Mouse (Mus musculus) embryonic facial prominence, embryonic 12.5 days (tissue): ENCODE measurements around the gene Fam104a. TPM values are rescaled to one million over a fixed set of nuclear protein-coding genes. Genes with fewer than 3 reads are reported as not detected.

ENCODE experiments used
- ATAC-seq: fragments of 200-750 bp; cut with Nextera tagmentation; 2 replicates; pipeline ENCODE4 v1.8.0; 2017; ENCODE audit not compliant: insufficient number of reproducible peaks, insufficient read depth, low FRiP score, low TSS enrichment
- H3K27ac ChIP-seq: fragments of 300-500 bp; sonication (generic); 2 replicates; pipeline ENCODE4 v1.5.1; 2016; ENCODE audit warnings: mild to moderate bottlenecking
- H3K27me3 ChIP-seq: fragments of 300-500 bp; sonication (generic); 2 replicates; pipeline ENCODE4 v1.6.1; 2016; ENCODE audit warnings: mild to moderate bottlenecking, moderate library complexity
- H3K36me3 ChIP-seq: fragments of 300-500 bp; sonication (generic); 2 replicates; pipeline ENCODE4 v1.6.1; 2016; ENCODE audit warnings: mild to moderate bottlenecking
- H3K4me1 ChIP-seq: fragments of 300-500 bp; sonication (generic); 2 replicates; pipeline ENCODE4 v1.6.1; 2016
- H3K4me2 ChIP-seq: fragments of 300-500 bp; sonication (generic); replicated peaks from 2 replicates; pipeline ENCODE4 v1.6.1; 2016; ENCODE audit warnings: mild to moderate bottlenecking, moderate library complexity
- H3K4me3 ChIP-seq: fragments of 300-500 bp; sonication (generic); 2 replicates; pipeline ENCODE4 v1.5.1; 2016; ENCODE audit warnings: mild to moderate bottlenecking
- H3K9ac ChIP-seq: fragments of 300-500 bp; sonication (generic); 2 replicates; pipeline ENCODE4 v1.6.1; 2016; ENCODE audit warnings: mild to moderate bottlenecking, moderate library complexity
- H3K9me3 ChIP-seq: fragments of 300-500 bp; sonication (generic); 2 replicates; pipeline ENCODE4 v1.6.1; 2016; ENCODE audit warnings: mild to moderate bottlenecking, moderate library complexity
- WGBS: fragments of 180-500 bp; shearing (Covaris S2); methylation state at CpG from one replicate; pipeline ENCODE4 v1.1.7; 2016; 5-methylcytosine and 5-hydroxymethylcytosine counted together
- polyA plus RNA-seq: library from polyadenylated mRNA; unstranded; fragments of >200 nt; fragmentation: Nextera tagmentation; extraction: Ambion mirVana; gene quantifications from 2 replicates; pipeline ENCODE4 v1.2.1, GENCODE M21; 2016

Gene Fam104a
- polyA plus RNA-seq, 1 experiment from 2014 or later, result 52.6 TPM

GRCm38 (mm10) chr11:113716132-113716531 lies 32.2 kb upstream of the Fam104a start:
- H3K9ac ChIP-seq, result no peak overlapping the region
- H3K36me3 ChIP-seq, result no peaks in the 10 kb centered on the region
- H3K4me3 ChIP-seq, result no peak overlapping the region
- no peaks in the 10 kb centered on the region for H3K4me1 ChIP-seq
- ATAC-seq, result no peak
- WGBS, result 97% methylated on average over 2 of the region's 2 CpGs
- H3K27me3 ChIP-seq, result no peaks in the 10 kb centered on the region
- no peaks in the 10 kb centered on the region for H3K9me3 ChIP-seq
- no peak overlapping the region for H3K4me2 ChIP-seq
- H3K27ac ChIP-seq, result no peak overlapping the region

- Histone ChIP-seq H3K36me3 (no peaks in the 10 kb centered on the region), H3K9me3 (no peaks in the 10 kb centered on the region), H3K9ac (no peak overlapping the region), H3K27me3 (no peaks in the 10 kb centered on the region), H3K4me1 (peaks cover 7% of the 10 kb centered on the region), H3K4me2 (no peak overlapping the region), H3K4me3 (no peak overlapping the region), H3K27ac (no peak overlapping the region)
- no peak for ATAC-seq
- 55% methylated on average over 7 of the region's 7 CpGs for WGBS
Measured at GRCm38 (mm10) chr11:113715078-113715674, 31.2 kb upstream of the Fam104a start.

GRCm38 (mm10) chr11:113711061-113711460 lies 27.1 kb upstream of the Fam104a start:
- 62% methylated on average over 1 of the region's 1 CpGs for WGBS
- Histone ChIP-seq H3K4me3 (no peak overlapping the region), H3K4me1 (peaks cover 21% of the 10 kb centered on the region), H3K9ac (no peak overlapping the region), H3K4me2 (no peak overlapping the region), H3K36me3 (peaks cover 9% of the 10 kb centered on the region), H3K27ac (no peak overlapping the region), H3K27me3 (peaks cover 5% of the 10 kb centered on the region), H3K9me3 (no peaks in the 10 kb centered on the region)
- ATAC-seq, result no peak

- Histone ChIP-seq H3K4me1 (peaks cover 21% of the 10 kb centered on the region), H3K27me3 (peaks cover 5% of the 10 kb centered on the region), H3K36me3 (peaks cover 9% of the 10 kb centered on the region), H3K9ac (peak overlapping the region; percentile 21; the same call in 1 of the 2 replicates), H3K4me3 (no peak overlapping the region), H3K9me3 (no peaks in the 10 kb centered on the region), H3K4me2 (peak overlapping the region; percentile 5; the same call in 1 of the 2 replicates), H3K27ac (peak overlapping the region; percentile 73)
- ATAC-seq, result no peak
- WGBS, result 5% methylated on average over 10 of the region's 10 CpGs
Measured at GRCm38 (mm10) chr11:113710257-113710777, 26.4 kb upstream of the Fam104a start.

- 7% methylated on average over 11 of the region's 11 CpGs for WGBS
- Histone ChIP-seq H3K27ac (peak within 1 kb of the TSS; percentile 73), H3K4me3 (no peak within 1 kb of the TSS), H3K4me2 (peak within 1 kb of the TSS; percentile 10; the same call in 1 of the 2 replicates), H3K9me3 (no peaks in the 10 kb centered on the region), H3K27me3 (peaks cover 5% of the 10 kb centered on the region), H3K9ac (peak within 1 kb of the TSS; percentile 21; the same call in 1 of the 2 replicates), H3K4me1 (peaks cover 21% of the 10 kb centered on the region), H3K36me3 (peaks cover 9% of the 10 kb centered on the region)
- ATAC-seq, result peak; percentile 47; the same call in 1 of the 2 replicates
Measured at GRCm38 (mm10) chr11:113709731-113710256, 25.8 kb upstream of the Fam104a start, which contains the start of gene Cpsf4l. Gene Cpsf4l, minus strand, starts transcription at chr11:113710017.

- Histone ChIP-seq H3K4me3 (no peak overlapping the region), H3K4me1 (peaks cover 21% of the 10 kb centered on the region), H3K9ac (no peak overlapping the region), H3K4me2 (no peak overlapping the region), H3K27ac (no peak overlapping the region), H3K27me3 (peaks cover 5% of the 10 kb centered on the region), H3K36me3 (peaks cover 9% of the 10 kb centered on the region), H3K9me3 (no peaks in the 10 kb centered on the region)
- WGBS, result 13% methylated on average over 15 of the region's 15 CpGs
- ATAC-seq, result no peak
Measured at GRCm38 (mm10) chr11:113709272-113709671, 25.3 kb upstream of the Fam104a start.

GRCm38 (mm10) chr11:113708629-113709213 lies 24.8 kb upstream of the Fam104a start:
- H3K27me3 ChIP-seq, result peaks cover 5% of the 10 kb centered on the region
- peaks cover 21% of the 10 kb centered on the region for H3K4me1 ChIP-seq
- H3K4me3 ChIP-seq, result no peak overlapping the region
- H3K9me3 ChIP-seq, result no peaks in the 10 kb centered on the region
- no peak overlapping the region for H3K27ac ChIP-seq
- no peak overlapping the region for H3K9ac ChIP-seq
- ATAC-seq, result no peak
- H3K4me2 ChIP-seq, result no peak overlapping the region
- WGBS, result 38% methylated on average over 19 of the region's 19 CpGs
- H3K36me3 ChIP-seq, result peaks cover 9% of the 10 kb centered on the region

- no peak for ATAC-seq
- WGBS, result 83% methylated on average over 15 of the region's 15 CpGs
- H3K27ac ChIP-seq, result peak overlapping the region; percentile 51; the same call in 1 of the 2 replicates
Measured at GRCm38 (mm10) chr11:113705966-113706652, 22.2 kb upstream of the Fam104a start.

GRCm38 (mm10) chr11:113703758-113704157 lies 19.8 kb upstream of the Fam104a start:
- 34% methylated on average over 5 of the region's 5 CpGs for WGBS
- Histone ChIP-seq H3K9ac (no peak overlapping the region), H3K4me3 (no peak overlapping the region), H3K4me2 (no peak overlapping the region), H3K4me1 (peaks cover under 1% of the 10 kb centered on the region; the same call in 1 of the 2 replicates), H3K27ac (0 out of 2 replicates have a peak overlapping the region, but pooled peaks have one; percentile 18), H3K36me3 (peaks cover 16% of the 10 kb centered on the region), H3K27me3 (no peaks in the 10 kb centered on the region), H3K9me3 (no peaks in the 10 kb centered on the region)
- ATAC-seq, result no peak

More at GRCm38 (mm10) chr11:113705966-113706652, 22.2 kb upstream of the Fam104a start:
- Histone ChIP-seq H3K27me3 (peaks cover 5% of the 10 kb centered on the region), H3K4me2 (no peak overlapping the region), H3K4me3 (no peak overlapping the region), H3K4me1 (peaks cover 21% of the 10 kb centered on the region), H3K36me3 (peaks cover 12% of the 10 kb centered on the region), H3K9ac (no peak overlapping the region), H3K9me3 (no peaks in the 10 kb centered on the region)

GRCm38 (mm10) chr11:113699643-113700042 lies 15.7 kb upstream of the Fam104a start:
- peaks cover 35% of the 10 kb centered on the region for H3K36me3 ChIP-seq
- no peaks in the 10 kb centered on the region for H3K27me3 ChIP-seq
- H3K9ac ChIP-seq, result no peak overlapping the region
- H3K9me3 ChIP-seq, result no peaks in the 10 kb centered on the region
- H3K4me1 ChIP-seq, result no peaks in the 10 kb centered on the region
- H3K4me3 ChIP-seq, result no peak overlapping the region
- H3K4me2 ChIP-seq, result no peak overlapping the region
- 78% methylated on average over 7 of the region's 7 CpGs for WGBS
- ATAC-seq, result no peak
- no peak overlapping the region for H3K27ac ChIP-seq

- peaks cover 49% of the 10 kb centered on the region for H3K36me3 ChIP-seq
- WGBS, result 76% methylated on average over 12 of the region's 12 CpGs
- no peaks in the 10 kb centered on the region for H3K9me3 ChIP-seq
Measured at GRCm38 (mm10) chr11:113698013-113698545, 14.1 kb upstream of the Fam104a start.

More at GRCm38 (mm10) chr11:113698013-113698545, 14.1 kb upstream of the Fam104a start:
- no peaks in the 10 kb centered on the region for H3K4me1 ChIP-seq
- H3K9ac ChIP-seq, result no peak overlapping the region
- H3K27ac ChIP-seq, result no peak overlapping the region
- H3K4me3 ChIP-seq, result no peak overlapping the region
- no peaks in the 10 kb centered on the region for H3K27me3 ChIP-seq
- H3K4me2 ChIP-seq, result no peak overlapping the region
- no peak for ATAC-seq
